In genomic region chr13:97360551-97360950, GRCm38 (mm10) we compare ENCODE assay signal across 24 mouse cellular contexts.
"Had no signal": no experiment of that assay in that cellular context is flagged by ENCODE, and none has a peak within 500 bp of the region (broad histone marks: within the 10 kb centered on the region; RNA-seq: fewer than 3 reads in every experiment).

No protein-coding gene starts in this region.

- H3K4me2 ChIP-seq: heart, embryonic 12.5 days; hindbrain, embryonic 12.5 days; hindbrain, embryonic 14.5 days; intestine, embryonic 15.5 days; limb, embryonic 12.5 days had no signal

- H3K4me3 ChIP-seq: gastrocnemius, adult 2 months; heart, embryonic 10.5 days; heart, embryonic 12.5 days; hindbrain, embryonic 10.5 days; hindbrain, embryonic 12.5 days; intestine, embryonic 15.5 days; layer of hippocampus, adult 2 months; left cerebral cortex, adult 2 months; limb, embryonic 10.5 days; limb, embryonic 12.5 days had no signal

- H3K27ac ChIP-seq: gastrocnemius, adult 2 months; heart, embryonic 10.5 days; hindbrain, embryonic 10.5 days; hindbrain, embryonic 12.5 days; hindbrain, embryonic 14.5 days; intestine, embryonic 15.5 days; layer of hippocampus, adult 2 months; left cerebral cortex, adult 2 months; limb, embryonic 10.5 days; limb, embryonic 12.5 days had no signal

- H3K27me3 ChIP-seq: hindbrain, embryonic 12.5 days; intestine, embryonic 15.5 days had no signal

- H3K9ac ChIP-seq: heart, embryonic 12.5 days; hindbrain, embryonic 12.5 days; hindbrain, embryonic 14.5 days; intestine, embryonic 15.5 days; limb, embryonic 12.5 days had no signal

- H3K9me3 ChIP-seq: heart, embryonic 10.5 days; heart, embryonic 12.5 days; hindbrain, embryonic 10.5 days; hindbrain, embryonic 12.5 days; intestine, embryonic 15.5 days; limb, embryonic 10.5 days; limb, embryonic 12.5 days had no signal

- H3K36me3 ChIP-seq: heart, embryonic 10.5 days; heart, embryonic 12.5 days; hindbrain, embryonic 10.5 days; hindbrain, embryonic 12.5 days; intestine, embryonic 15.5 days; limb, embryonic 10.5 days; limb, embryonic 12.5 days had no signal

- DNase-seq: gastrocnemius, adult 2 months; gastrocnemius, postnatal 10 days; gastrocnemius, postnatal 25 days; heart, postnatal 10 days; heart, postnatal 4 days; kidney, adult 18-20 months; kidney, adult 8-10 months; kidney, postnatal 10 days; kidney, postnatal 25 days; kidney, postnatal 4 days had no signal

- ATAC-seq: forebrain, embryonic 16.5 days; hindbrain, embryonic 16.5 days; inflammation-experienced regulatory T-cells, adult 6 months; intestine, embryonic 15.5 days; intestine, postnatal 0 days had no signal
